Mouse (Mus musculus) heart, embryonic 16.5 days (tissue): ENCODE measurements around the gene Zfp69. TPM values are rescaled to one million over a fixed set of nuclear protein-coding genes. Genes with fewer than 3 reads are reported as not detected.
A peak's percentile ranks its signal among the peaks of the same experiment; 100 is the strongest.

Experiments
- ATAC-seq: fragments of 200-750 bp; cut with Nextera tagmentation; replicated peaks from 2 replicates; pipeline ENCODE4 v1.8.0; 2017; ENCODE audit warnings: moderate number of reproducible peaks; ENCODE audit not compliant: insufficient read depth, low FRiP score; ENCODE audit errors: extremely low read depth
- H3K27ac ChIP-seq: fragments of 300-500 bp; sonication (generic); 2 replicates; pipeline ENCODE4 v1.5.1; 2014; ENCODE audit warnings: mild to moderate bottlenecking, low read length, control low read depth, moderate library complexity
- H3K27me3 ChIP-seq: fragments of 300-500 bp; sonication (generic); 2 replicates; pipeline ENCODE4 v1.6.1; 2014; ENCODE audit warnings: low read length, mixed read lengths; ENCODE audit not compliant: control insufficient read depth, insufficient read depth
- H3K36me3 ChIP-seq: fragments of 300-500 bp; sonication (generic); 2 replicates; pipeline ENCODE4 v1.6.1; 2014; ENCODE audit not compliant: control insufficient read depth, insufficient read depth
- H3K4me1 ChIP-seq: fragments of 300-500 bp; sonication (generic); 2 replicates; pipeline ENCODE4 v1.6.1; 2014; ENCODE audit warnings: low read length, mixed read lengths; ENCODE audit not compliant: control insufficient read depth, insufficient read depth
- H3K4me2 ChIP-seq: fragments of 300-500 bp; sonication (generic); 2 replicates; pipeline ENCODE4 v1.6.1; 2014; ENCODE audit warnings: low read depth, mild to moderate bottlenecking, control low read depth, low read length
- H3K4me3 ChIP-seq: fragments of 300-500 bp; sonication (generic); 2 replicates; pipeline ENCODE4 v1.5.1; 2014; ENCODE audit warnings: mild to moderate bottlenecking, control low read depth, low read length
- H3K9ac ChIP-seq: fragments of 300-500 bp; sonication (generic); 2 replicates; pipeline ENCODE4 v1.6.1; 2014; ENCODE audit warnings: low read length, control low read depth
- H3K9me3 ChIP-seq: fragments of 300-500 bp; sonication (generic); replicated peaks from 2 replicates; pipeline ENCODE4 v1.6.1; 2016; ENCODE audit warnings: low read length; ENCODE audit not compliant: control insufficient read depth
- WGBS: fragments of 180-500 bp; shearing (Covaris S2); extraction: QIAGEN DNeasy Blood & Tissue Kit; methylation state at CpG from one replicate; pipeline ENCODE4 v1.1.7; 2014; 5-methylcytosine and 5-hydroxymethylcytosine counted together
- polyA plus RNA-seq: library from polyadenylated mRNA; unstranded; fragments of >200 nt; fragmentation: Nextera tagmentation; extraction: Ambion mirVana; gene quantifications from 2 replicates; pipeline ENCODE4 v1.2.1, GENCODE M21; 2015

Gene Zfp69
- 9.1 and 10.3 TPM in 2 replicates for polyA plus RNA-seq

GRCm38 (mm10) chr4:120951428-120951973, at the start of gene Zfp69:
Gene Zfp69 (minus strand): TSS chr4:120951699.
- H3K4me3 ChIP-seq, result peak within 1 kb of the TSS; percentile 92
- peak within 1 kb of the TSS; percentile 96 for H3K9ac ChIP-seq
- under 1% methylated on average over 54 of the region's 60 CpGs for WGBS
- H3K4me2 ChIP-seq, result peak within 1 kb of the TSS; percentile 93
- peaks cover 11% of the 10 kb centered on the region for H3K36me3 ChIP-seq
- H3K9me3 ChIP-seq, result no peaks in the 10 kb centered on the region
- ATAC-seq, result peak; percentile 95
- no peaks in the 10 kb centered on the region for H3K27me3 ChIP-seq
- peaks cover 8% of the 10 kb centered on the region for H3K4me1 ChIP-seq
- peak within 1 kb of the TSS; percentile 93 for H3K27ac ChIP-seq

- no peak overlapping the region for H3K27ac ChIP-seq
- no peak for ATAC-seq
- H3K4me3 ChIP-seq, result no peak overlapping the region
- H3K27me3 ChIP-seq, result no peaks in the 10 kb centered on the region
- no peak overlapping the region for H3K4me2 ChIP-seq
- H3K4me1 ChIP-seq, result peaks cover 37% of the 10 kb centered on the region
- 79% methylated on average over 2 of the region's 2 CpGs for WGBS
- no peak overlapping the region for H3K9ac ChIP-seq
- H3K36me3 ChIP-seq, result no peaks in the 10 kb centered on the region
- no peaks in the 10 kb centered on the region for H3K9me3 ChIP-seq
Observed at GRCm38 (mm10) chr4:121001042-121001441, 49.5 kb upstream of the Zfp69 start.

GRCm38 (mm10) chr4:120995911-120996310, 44.4 kb upstream of the Zfp69 start:
- Histone ChIP-seq H3K9ac (no peak overlapping the region), H3K36me3 (no peaks in the 10 kb centered on the region), H3K27me3 (no peaks in the 10 kb centered on the region), H3K9me3 (no peaks in the 10 kb centered on the region), H3K4me2 (no peak overlapping the region), H3K27ac (no peak overlapping the region; the same call in 1 of the 2 replicates), H3K4me1 (peaks cover 10% of the 10 kb centered on the region), H3K4me3 (no peak overlapping the region)
- WGBS, result 65% methylated on average over 1 of the region's 1 CpGs
- no peak for ATAC-seq

DNA sequence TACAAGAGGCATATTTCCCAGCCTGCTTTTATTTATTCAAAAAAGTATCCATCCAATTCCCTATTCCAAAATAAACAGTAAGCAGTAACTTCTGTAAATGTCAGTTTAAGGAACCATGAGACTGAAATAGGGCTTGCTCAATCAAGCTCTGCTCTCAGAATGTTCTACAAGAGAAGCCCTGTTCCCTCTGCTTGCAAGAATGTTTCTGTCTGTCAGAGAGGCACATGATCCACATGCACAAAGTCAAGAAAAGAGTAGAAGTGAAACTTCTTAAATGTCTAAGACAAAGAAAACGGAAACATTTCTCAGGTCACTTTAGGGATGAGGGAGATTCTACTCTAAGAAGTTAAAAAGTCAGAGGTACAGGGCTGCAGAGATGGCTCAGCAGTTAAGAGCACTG, 41.5 kb upstream of the Zfp69 start:
- H3K36me3 ChIP-seq, result no peaks in the 10 kb centered on the region
- no peak overlapping the region for H3K4me3 ChIP-seq
- no peak for ATAC-seq
- 0 out of 2 replicates have a peak, but pooled peaks cover 2% of the 10 kb centered on the region for H3K9me3 ChIP-seq
- no peak overlapping the region for H3K4me2 ChIP-seq
- H3K27me3 ChIP-seq, result no peaks in the 10 kb centered on the region
- WGBS, result 76% methylated on average over 1 of the region's 1 CpGs
- no peak overlapping the region for H3K27ac ChIP-seq
- peaks cover 5% of the 10 kb centered on the region for H3K4me1 ChIP-seq
- H3K9ac ChIP-seq, result no peak overlapping the region

- ATAC-seq, result no peak
- Histone ChIP-seq H3K4me2 (no peak overlapping the region), H3K27ac (no peak overlapping the region), H3K9ac (no peak overlapping the region), H3K9me3 (0 out of 2 replicates have a peak, but pooled peaks cover 2% of the 10 kb centered on the region), H3K27me3 (no peaks in the 10 kb centered on the region), H3K4me3 (no peak overlapping the region), H3K4me1 (peaks cover 5% of the 10 kb centered on the region), H3K36me3 (no peaks in the 10 kb centered on the region)
- WGBS, result 80% methylated on average over 2 of the region's 2 CpGs
Observed at GRCm38 (mm10) chr4:120992284-120992683, 40.8 kb upstream of the Zfp69 start.

DNA sequence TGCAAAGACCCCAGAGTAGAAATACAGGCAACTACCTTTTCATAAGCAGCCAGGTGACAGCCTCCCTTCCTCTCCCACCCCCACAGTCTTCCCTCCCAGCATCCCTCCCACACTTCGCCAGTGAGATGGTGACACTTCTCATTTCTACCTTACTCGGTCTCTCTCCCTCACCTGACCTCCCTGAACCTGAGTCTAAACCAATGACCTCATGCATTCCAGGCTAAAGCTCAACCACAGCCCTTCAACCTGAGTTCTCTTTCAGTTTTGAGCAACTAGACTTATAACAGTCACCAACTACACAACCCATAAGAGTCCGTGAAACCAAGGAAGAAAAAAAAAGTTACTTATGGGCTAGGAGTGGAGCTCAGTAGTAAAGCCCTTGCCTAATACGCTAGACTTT, 35.8 kb upstream of the Zfp69 start:
- no peak overlapping the region for H3K27ac ChIP-seq
- 69% methylated on average over 4 of the region's 4 CpGs for WGBS
- H3K4me2 ChIP-seq, result no peak overlapping the region
- 0 out of 2 replicates have a peak, but pooled peaks cover 2% of the 10 kb centered on the region for H3K9me3 ChIP-seq
- no peaks in the 10 kb centered on the region for H3K27me3 ChIP-seq
- H3K4me1 ChIP-seq, result no peaks in the 10 kb centered on the region
- ATAC-seq, result no peak
- no peak overlapping the region for H3K4me3 ChIP-seq
- H3K36me3 ChIP-seq, result peaks cover 6% of the 10 kb centered on the region
- H3K9ac ChIP-seq, result no peak overlapping the region

DNA sequence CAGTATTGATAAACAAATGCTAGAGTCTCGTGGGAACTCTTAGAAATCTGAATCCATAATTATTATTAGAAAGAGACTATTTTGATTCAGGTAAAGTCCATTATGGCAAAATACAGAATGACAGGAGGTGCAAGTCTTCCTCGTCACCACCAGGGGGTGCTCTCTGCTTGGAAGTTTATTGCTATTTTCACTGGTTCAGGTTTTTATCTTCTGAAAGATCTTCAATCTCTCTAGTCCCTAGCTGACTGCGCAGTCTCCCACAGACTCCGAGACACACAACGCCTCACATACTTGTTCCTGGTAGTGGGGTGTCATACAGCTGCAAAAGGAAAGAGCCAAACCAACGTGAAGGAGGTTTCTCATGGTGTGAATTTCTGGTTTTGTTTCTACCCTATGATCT, 34.9 kb upstream of the Zfp69 start:
- no peak overlapping the region for H3K4me2 ChIP-seq
- H3K9me3 ChIP-seq, result 0 out of 2 replicates have a peak, but pooled peaks cover 2% of the 10 kb centered on the region
- peaks cover 8% of the 10 kb centered on the region for H3K36me3 ChIP-seq
- 18% methylated on average over 6 of the region's 6 CpGs for WGBS
- no peak overlapping the region for H3K27ac ChIP-seq
- no peak overlapping the region for H3K9ac ChIP-seq
- no peaks in the 10 kb centered on the region for H3K4me1 ChIP-seq
- no peak overlapping the region for H3K4me3 ChIP-seq
- no peak for ATAC-seq
- H3K27me3 ChIP-seq, result no peaks in the 10 kb centered on the region

DNA sequence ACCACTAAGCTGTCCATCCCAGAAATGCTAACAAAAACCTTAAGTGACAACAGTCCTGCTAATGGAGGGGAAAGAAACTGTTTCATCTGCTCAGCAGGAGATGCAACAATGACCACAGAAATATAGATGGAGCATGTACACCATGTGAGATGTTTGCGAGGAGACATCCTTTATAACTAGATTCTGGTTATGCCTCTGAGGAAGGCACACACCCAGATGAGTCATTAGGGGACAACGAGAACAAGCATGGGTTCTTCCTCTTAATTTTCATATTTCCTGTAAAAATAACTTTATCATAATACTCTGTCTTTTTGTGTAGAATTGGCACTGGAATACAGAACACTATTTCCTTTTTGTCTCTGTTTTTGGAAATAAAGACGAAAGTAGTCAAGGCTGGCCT, 26.7 kb upstream of the Zfp69 start:
- H3K36me3 ChIP-seq, result peaks cover 6% of the 10 kb centered on the region; the same call in 1 of the 2 replicates
- no peak overlapping the region for H3K9ac ChIP-seq
- no peaks in the 10 kb centered on the region for H3K4me1 ChIP-seq
- H3K4me3 ChIP-seq, result no peak overlapping the region
- no peaks in the 10 kb centered on the region for H3K27me3 ChIP-seq
- H3K4me2 ChIP-seq, result no peak overlapping the region
- WGBS, result 75% methylated on average over 3 of the region's 3 CpGs
- no peak overlapping the region for H3K27ac ChIP-seq
- no peak for ATAC-seq
- H3K9me3 ChIP-seq, result no peaks in the 10 kb centered on the region

- ATAC-seq, result peak; percentile 58; the same call in 1 of the 2 replicates
- Histone ChIP-seq H3K36me3 (peaks cover 19% of the 10 kb centered on the region), H3K27ac (peak overlapping the region; percentile 59), H3K9ac (no peak overlapping the region), H3K4me1 (no peaks in the 10 kb centered on the region), H3K4me3 (no peak overlapping the region), H3K4me2 (no peak overlapping the region), H3K27me3 (no peaks in the 10 kb centered on the region), H3K9me3 (no peaks in the 10 kb centered on the region)
- 80% methylated on average over 4 of the region's 4 CpGs for whole genome bisulfite sequencing
Observed at GRCm38 (mm10) chr4:120975428-120975734, 23.9 kb upstream of the Zfp69 start.
